Mouse (Mus musculus): ENCODE measurements around the gene Odf4.

GRCm38 (mm10) chr11:68946806-68947440 is 20.0 kb upstream of the Odf4 start:
- TF ChIP-seq USF1 (IDR thresholded peaks at IDR 0.05; ENCODE audit: low read depth) (no peak), CEBPB (IDR thresholded peaks at IDR 0.05; ENCODE audit: low read depth) (no peak)

All from C2C12 (cell line).